Mouse (Mus musculus) adrenal gland, postnatal 14 days (tissue): ENCODE measurements around the gene Nat8f4. TPM values are rescaled to one million over a fixed set of nuclear protein-coding genes. Genes with fewer than 3 reads are reported as not detected.
"Not testable (repeated sequence)": the region's sequence is repeated elsewhere in the genome, so short reads cannot be mapped to it uniquely, and the experiment has no call there.

ENCODE experiments used
- DNase-seq: peaks from one replicate; pipeline ENCODE4 v3.0.0; 2021; ENCODE audit warnings: mixed read lengths
- total RNA-seq: library from RNA; stranded (reverse); gene quantifications from 2 replicates; pipeline ENCODE4 v1.2.3, GENCODE M21; 2021

The Nat8f4 gene
- total RNA-seq, 1 experiment from 2014 or later = 6.1 TPM

DNA sequence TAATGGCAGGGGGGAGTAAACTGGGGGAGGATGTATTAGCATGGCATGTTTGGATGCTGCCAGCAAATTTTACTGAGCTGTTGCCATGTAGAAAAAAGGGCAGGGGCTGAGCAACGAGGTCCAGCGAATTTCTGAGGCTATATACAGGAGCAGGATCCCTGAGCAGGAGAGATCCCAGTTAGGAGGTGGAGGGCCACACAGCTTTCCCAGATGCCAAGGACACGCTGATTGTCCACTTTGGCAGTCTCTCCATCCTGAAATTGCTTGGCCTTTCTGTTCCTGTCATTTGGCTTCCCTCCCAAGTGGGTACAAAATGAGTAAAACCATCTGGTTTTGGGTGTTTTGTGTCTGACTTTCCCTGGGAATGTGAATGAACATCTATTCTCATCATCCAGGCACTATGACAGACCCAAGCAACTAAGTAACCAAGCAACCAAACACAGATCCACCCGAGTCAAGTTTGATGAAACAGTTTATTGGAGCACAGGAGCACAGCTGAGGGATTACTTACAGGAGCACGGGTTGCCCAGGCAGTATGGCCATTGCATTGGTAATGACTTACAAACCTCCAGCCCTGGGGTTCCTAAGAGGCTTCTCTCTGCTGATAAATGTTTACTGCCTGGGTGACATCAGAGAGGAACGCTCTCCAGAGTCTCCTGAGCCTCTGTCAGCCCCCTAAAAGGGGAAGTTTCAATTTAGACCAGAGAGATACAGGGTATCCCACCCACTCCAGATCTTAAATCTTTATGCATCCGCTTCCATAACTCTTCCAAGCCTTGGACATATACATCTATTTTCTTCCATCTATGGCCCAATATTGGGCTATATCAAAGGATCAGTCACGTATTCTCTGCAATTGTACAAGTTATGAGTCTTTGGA lies 5.8 kb downstream of the Nat8f4 start:
- not testable (repeated sequence) for DNase-seq

DNA sequence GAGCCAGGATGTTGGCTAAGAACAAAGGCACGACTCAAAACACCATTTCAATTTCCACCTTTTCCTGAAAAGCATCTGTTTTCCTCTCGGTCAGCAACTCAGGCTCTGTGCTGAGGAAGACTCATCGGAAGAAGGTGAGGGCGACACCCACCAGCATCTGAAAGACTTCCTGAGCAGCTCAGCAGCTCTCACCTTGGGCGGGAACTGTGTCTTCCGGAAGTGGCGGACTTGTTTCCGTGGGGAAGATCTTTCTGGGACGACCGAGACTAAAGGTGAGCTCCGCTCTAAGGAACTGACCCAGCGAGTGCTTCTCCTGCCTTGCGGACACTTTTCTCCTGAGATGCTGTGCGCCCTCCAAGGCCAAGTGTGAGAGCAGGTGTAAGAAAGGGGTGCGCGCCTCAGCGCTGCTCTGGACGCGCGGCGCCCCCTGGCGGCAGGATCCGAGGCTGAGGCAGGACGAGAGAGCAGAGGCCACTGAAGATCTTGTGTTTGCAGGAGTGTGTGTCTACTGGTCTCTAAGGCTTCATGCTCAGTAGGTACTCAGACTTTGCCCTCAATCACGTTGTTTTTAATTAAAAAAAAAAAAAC lies 9.5 kb downstream of the Nat8f4 start:
- peak; percentile 43 for DNase-seq

DNA sequence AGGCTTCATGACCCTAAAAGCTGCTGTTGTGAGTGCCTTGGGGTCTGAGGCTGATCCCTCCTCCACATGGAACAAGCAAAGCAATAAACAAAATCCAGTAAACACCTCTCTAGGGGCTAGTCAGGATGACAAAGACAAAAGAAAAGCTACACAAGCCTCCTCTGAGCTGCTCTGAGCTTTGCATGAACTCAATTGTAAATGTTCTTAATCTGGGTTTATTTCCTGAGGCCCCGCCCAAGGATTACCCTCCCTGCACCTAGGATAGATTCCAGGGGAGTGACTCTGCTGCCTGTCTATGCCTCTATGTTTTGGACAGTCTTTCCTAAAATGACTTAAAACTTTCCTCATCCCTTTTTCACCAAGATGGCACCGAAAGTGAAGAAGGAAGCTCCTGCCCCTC lies 15.7 kb downstream of the Nat8f4 start:
- DNase-seq = no peak

DNA sequence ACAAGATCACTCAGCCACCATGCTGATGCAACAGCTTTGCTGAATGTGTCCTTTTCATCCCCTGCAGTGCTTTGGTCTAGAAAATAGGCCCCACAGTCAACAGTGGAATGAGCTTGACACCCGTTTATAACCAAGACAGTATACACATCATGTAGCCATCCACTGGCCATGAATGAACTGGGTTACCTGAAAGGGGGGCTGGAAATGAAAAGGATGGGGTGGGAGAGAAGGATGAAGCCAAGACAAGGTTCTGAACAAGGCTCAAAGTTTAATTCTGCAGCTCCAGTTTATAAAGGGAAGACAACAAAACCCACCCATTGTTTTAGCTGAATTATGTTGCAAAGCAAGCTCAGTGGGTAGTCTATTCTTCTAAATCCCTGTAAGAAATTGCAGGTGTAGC lies 20.4 kb downstream of the Nat8f4 start:
- no peak for DNase-seq

DNA sequence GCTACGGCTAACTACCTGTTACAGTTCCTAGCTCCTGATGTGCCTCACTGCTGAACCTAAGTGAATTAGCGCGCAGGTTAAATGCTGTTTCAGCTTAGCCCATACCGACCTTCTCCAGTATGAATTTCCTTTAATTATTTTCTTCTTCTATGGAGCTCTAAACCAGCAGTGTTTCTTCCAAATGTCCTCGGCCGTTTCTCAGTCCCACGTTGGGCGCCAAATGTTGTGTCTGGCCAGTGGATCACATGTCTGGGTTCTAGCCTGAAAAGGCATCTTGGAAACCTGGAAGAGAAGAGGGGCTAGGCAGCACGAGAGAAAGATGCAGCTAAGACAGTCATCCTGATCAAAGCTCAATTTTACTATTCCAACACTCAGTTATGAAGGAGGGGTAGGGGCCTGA lies 21.4 kb downstream of the Nat8f4 start:
- DNase-seq = not testable (repeated sequence)

DNA sequence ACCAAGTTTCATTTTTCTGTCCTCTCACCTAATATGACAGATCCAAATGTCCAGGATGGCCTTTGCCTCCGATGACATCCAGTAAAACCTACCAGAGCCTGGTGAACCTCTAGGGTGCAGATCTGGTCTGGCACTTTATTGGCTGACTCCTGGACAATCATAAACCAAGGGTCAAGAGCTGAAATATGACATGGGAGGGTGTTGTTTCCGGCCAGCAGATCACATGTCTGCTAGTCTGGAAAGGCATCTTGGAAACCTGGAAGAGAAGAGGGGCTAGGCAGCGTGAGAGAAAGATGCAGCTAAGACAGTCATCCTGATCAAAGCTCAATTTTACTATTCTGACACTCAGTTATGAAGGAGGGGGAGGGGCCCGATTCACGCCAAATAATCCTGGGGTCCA lies 35.7 kb downstream of the Nat8f4 start, which contains the start of gene Nat8f2:
TSS of gene Nat8f2 (minus strand) at position 153 of the 400 bp plus-strand sequence.
- DNase-seq = not testable (repeated sequence)

DNA sequence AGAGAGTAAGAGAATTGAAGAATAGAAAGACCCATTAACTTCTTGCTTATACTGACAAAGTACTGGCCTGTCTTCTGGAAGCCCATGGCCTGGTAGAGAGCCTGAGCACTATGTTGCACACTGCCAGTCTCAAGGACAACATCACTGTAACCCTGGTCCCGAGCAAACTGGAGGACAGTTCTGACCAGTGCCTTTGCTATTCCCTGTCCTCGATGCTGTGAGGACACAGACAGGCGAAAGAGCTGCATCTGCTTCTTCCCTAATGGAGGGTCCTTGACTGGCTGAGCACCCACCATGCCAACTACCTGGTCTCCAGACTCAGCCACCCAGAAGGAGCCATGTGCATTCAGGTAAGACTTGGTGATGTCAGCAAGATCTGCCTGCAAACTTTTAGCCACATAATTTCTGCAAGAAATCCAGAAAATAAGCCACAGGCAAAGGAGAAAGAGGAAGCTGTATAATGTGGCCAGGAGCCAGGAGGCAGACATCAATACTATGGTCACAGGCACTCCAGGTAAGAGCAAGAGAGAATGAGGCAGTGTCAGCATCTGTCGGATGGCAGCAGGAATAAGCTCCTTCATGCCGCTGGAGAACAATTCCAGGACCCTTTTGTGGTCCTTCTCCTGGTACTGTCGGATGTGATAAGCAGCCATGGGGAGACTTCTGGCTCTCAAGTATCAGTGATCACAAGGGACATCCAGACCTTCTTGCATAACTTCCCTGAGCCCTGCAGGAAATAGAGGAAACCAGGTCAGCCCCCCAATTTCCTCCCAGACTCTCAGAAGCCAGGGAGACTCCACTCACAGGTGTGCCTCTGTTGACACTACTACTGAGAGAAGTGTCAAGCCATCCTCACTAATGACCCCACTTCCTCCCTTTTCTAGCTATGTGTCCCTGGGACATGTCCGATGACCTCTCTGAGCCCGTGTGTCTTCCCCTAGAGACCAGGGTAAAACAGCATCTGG lies 36.7 kb downstream of the Nat8f4 start:
- DNase-seq = no peak

DNA sequence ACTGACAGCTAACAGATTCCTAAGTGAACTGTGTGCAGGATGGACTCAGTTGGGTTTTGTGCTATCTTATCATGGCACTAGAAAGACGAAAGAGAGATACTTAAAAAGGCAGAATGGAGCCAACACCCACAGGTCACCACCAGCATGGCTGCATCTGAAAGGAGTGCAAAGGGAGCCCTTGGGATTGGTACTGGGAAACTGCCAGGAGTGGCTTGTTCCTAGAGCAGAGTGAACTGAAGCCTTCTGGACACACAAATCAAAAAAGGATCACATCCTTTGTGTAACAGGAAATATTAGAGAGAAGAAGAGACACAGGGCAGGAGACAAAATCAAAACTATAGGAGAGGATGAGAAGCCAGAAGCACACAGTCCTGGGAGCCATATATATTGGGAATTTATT lies 37.7 kb downstream of the Nat8f4 start:
- peak; percentile 51 for DNase-seq

DNA sequence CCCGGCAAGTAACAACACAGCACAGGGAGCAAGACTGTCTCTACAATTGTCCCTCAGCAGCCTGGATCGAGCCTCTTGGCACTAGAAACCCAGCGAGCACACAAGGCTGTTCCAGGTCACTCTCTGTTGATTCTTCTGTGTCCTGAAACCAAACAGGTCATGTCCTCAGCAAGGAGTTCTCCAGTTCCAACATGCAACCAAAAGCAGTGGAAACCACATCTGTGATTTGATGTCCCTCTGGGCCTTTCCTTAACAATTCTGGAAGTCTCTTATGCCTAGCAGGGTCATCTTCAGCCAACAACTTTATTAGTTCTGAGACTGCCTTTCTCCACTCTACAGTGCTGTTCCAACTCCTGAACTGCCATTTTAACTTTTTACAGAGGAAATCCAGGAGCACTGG lies 38.5 kb downstream of the Nat8f4 start:
- DNase-seq = not testable (repeated sequence)

DNA sequence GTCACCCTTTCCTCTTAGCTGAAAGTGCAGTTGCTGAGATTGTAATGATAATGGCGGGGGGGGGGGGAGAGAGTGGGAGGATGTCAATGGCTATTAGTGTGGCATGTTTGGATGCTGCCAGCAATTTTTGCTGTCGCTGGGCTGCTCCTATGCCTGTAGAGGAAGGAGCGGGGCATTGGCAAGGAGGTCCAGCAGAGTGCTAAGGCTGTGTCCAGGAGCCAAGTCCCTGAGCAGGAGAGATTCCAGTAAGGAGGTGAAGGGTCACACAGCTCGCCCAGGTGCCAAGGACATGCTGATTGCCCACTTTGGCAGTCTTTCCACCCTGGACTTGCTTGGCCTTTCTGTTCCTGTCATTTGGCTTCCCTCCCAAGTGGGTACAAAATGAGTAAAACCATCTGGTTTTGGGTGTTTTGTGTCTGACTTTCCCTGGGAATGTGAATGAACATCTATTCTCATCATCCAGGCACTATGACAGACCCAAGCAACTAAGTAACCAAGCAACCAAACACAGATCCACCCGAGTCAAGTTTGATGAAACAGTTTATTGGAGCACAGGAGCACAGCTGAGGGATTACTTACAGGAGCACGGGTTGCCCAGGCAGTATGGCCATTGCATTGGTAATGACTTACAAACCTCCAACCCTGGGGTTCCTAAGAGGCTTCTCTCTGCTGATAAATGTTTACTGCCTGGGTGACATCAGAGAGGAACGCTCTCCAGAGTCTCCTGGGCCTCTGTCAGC lies 39.6 kb downstream of the Nat8f4 start:
- peak; percentile 52 for DNase-seq

DNA sequence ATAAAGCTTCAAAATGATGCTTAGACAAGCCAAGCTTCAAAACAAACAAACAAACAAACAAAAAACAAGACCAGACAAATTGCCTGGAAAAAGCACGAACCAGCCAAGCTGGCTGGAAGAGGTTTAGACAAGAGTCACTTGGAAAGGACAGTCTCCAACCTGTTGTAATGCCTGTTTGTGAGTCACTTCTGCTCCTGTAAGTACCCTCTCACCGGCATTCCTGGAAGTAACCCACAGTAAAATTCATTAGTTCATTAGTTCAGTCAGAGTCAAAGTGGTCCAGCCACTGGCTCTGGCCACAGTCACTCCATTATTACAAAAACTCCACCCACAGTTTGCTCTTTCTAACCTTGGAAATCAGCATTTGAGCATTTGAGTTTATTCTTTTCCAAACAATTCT lies 40.8 kb downstream of the Nat8f4 start:
- no peak for DNase-seq

DNA sequence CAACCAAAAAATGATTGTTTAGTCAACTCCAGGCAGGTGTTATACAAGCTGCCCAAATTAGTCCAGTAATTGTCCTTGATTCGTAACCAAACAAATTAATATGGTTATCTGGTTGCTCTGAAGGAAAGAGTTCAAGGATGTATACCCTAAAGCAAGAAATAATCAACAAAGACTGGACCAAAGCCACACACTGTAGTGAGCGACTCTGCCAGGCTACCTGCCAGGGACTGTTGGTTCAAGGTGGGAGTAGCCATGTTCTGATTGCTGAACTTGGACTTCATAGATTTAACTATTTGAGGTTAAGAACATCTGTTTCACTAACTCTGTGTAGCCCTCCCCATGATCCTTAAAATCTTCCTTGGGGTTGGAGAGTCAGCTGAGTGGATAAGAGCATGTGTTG lies 41.5 kb downstream of the Nat8f4 start:
- no peak for DNase-seq

DNA sequence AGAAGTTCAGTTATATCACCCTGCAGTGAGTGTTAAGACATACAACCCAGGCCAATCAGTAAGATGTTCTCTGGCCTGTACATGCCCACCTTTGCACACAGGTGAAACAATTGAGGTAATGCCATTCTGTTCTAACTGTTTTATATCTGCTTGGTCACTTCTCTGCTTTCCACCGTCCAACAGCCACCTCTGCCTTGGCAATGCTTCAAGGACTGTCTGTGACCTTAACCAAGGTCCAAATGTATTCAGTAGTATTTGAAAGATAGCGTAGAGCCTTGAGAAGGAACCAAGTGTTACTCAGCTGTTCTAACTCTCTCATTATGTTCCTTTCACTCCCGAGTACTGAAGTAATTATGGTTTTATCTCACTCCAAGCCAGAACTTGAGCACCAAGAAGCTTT lies 42.1 kb downstream of the Nat8f4 start:
- DNase-seq = peak; percentile 89

DNA sequence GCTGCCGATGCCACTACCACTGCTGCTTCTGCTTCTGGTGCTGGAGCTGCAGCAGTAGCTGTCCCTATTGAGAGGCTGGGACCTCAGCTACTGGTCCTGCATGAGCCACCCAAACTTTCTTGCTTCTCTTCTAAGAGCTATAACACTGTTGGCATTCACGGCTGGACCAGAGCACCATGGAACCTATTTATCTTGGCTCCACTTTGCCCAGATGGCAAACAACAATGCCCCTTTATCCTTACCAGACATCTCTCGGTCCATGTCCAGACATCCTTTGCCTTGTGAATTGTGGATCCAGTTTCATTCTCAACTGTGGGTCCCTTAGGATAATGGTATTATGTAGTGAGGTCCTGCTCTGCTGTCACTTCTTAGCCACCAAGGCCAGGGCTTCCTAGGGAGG lies 43.4 kb downstream of the Nat8f4 start:
- no peak for DNase-seq

DNA sequence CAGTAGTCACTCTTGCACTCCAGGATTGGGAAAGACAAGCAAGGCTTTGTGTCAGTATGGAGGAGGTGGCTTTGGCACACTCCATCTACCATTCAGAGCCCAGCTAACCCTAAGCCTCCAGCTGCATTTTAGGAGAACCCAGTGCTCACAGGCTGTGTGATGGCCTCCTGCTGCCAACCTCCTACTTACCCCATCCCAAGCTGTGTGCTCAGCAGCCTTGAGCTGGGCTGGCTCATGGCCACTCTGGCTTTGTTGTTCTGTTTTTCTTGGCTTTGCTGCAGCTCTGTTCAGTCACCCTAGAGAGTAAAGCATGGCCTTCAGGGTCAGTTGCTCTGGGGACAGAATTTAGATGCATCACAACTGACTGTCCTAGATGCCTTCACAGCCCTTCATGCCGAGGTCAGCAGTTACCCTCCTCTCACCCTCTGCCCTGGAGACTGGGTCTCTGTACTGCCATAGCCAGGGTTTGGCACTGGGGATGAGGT lies 48.4 kb downstream of the Nat8f4 start:
- DNase-seq = peak; percentile 93

DNA sequence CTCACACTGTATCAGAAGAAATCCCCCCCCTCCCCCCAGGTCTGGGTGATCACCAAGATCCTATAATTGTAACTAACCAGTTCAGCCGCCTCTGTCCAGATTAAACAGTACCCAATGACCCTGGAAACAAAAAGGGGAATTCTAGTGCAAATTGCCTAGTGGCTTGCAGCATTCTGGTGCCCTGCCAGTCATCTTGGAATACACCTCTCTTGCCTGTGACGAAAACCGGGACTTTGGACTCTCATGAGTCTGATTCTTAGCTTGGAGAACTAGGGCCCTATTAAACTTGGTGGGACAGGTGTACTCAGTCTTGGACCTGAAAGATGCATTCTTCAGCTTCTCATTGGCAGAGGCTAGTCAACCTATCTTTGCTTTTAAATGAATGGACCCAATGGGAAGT lies 51.2 kb downstream of the Nat8f4 start:
- peak; percentile 49 for DNase-seq

DNA sequence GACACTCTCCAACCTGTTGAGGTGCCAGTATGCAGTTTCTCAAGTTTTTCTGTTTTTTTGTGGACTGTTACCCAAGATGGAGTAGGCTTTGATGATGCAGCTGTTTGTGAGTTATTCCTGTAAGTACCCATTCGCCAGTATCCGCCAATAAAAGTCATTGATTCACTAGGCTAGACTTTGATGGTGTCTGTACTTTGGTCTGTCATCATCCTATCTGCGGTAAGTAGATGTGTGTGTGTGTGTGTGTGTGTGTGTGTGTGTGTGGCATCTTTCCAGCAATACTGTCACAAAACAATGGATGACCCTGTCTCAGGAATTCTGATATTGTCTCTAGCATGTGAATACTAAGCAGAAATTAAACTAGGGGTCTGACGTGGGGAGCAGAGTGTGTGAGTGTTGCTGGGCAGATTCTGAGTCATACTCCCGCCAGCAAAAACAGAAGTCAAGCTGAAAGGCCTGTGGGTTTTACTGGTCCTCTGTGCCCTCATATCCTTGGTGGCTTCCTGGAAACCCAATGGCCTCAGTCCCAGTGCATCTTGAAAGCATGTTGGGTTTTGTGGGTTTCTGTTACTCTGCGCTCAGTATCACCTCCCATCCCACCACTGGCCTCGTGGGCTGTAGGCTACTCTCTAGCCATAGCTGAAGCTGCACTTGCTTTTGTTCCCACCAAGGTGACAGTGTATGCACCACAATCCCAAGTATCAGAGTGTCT lies 53.5 kb downstream of the Nat8f4 start:
- DNase-seq = no peak

DNA sequence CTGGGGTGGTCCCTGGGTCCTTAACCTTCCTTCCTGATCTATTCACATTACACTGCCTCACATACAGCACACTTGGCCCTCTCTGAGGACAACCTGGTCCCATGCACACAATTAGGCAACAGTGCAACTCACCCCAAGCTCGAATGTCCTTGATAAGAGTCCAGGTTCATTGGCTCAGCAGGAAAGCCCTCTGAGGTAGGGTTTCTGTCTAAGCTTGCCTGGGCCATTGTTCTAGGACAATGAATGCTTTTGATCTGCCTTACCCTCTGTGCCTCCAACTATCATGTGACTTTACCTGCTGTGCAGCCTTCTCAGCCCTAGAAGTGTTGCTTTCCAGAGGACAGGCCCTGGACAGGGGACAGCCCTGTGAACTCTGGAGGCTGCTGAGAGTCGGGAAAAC lies 55.4 kb downstream of the Nat8f4 start:
- peak; percentile 54 for DNase-seq
